Mouse (Mus musculus): Measurements from ENCODE around the gene Nedd9. TPM values are rescaled to one million over a fixed set of nuclear protein-coding genes. Genes with fewer than 3 reads are reported as not detected.
"Not testable (repeated sequence)": the region's sequence is repeated elsewhere in the genome, so short reads cannot be mapped to it uniquely, and the experiment has no call there.

Gene Nedd9
- polyA plus RNA-seq, 1 experiment from 2014 or later: 16.4 TPM

- H3K36me3 ChIP-seq: no peaks in the 10 kb centered on the region
- no peak for ATAC-seq (ENCODE audit: low FRiP score, low read depth)
- H3K27me3 ChIP-seq: no peaks in the 10 kb centered on the region
- no peaks in the 10 kb centered on the region for H3K9me3 ChIP-seq
- WGBS: 91% methylated on average over 5 of the region's 5 CpGs
- no peak overlapping the region for H3K4me3 ChIP-seq
- no peak overlapping the region for H3K27ac ChIP-seq (replicated peaks)
- H3K9ac ChIP-seq (replicated peaks): no peak overlapping the region
- H3K4me2 ChIP-seq (replicated peaks): no peak overlapping the region
- H3K4me1 ChIP-seq: 0 out of 2 replicates have a peak, but pooled peaks cover 5% of the 10 kb centered on the region
Measured at GRCm38 (mm10) chr13:41263304-41264006, 223.7 kb downstream of the Nedd9 start.

DNA sequence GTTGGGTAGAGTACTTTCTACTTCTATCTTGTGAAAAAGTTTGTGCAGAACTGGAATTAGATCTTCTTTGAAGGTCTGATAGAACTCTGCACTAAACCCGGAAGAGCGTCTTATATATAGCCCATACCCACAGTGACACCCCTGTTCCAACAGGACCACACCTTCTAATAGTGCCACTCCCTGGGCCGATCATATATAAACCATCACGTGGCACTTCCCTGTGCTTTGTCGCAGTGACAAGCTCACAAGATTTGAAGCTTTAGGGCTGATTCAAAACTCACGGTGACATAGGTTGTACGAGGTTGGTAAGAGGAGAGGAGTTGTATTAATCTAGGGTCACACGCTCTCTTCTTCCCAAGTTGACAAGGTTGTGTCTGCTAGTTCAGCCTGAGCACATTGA, 225.5 kb downstream of the Nedd9 start:
- ATAC-seq (ENCODE audit: low FRiP score, low read depth): not testable (repeated sequence)

More for the DNA sequence above, 225.5 kb downstream of the Nedd9 start:
- not testable (repeated sequence) for H3K4me2 ChIP-seq (replicated peaks); H3K9me3 ChIP-seq; H3K36me3 ChIP-seq; H3K4me1 ChIP-seq; H3K27ac ChIP-seq (replicated peaks); H3K27me3 ChIP-seq; H3K9ac ChIP-seq (replicated peaks); H3K4me3 ChIP-seq
- WGBS: 97% methylated on average over 8 of the region's 8 CpGs

Other genes with a start within 250 kb of the Nedd9 start
- gene Smim13, start 237.5 kb downstream of the Nedd9 start, polyA plus RNA-seq (2016; fragmentation: Nextera tagmentation; extraction: Ambion mirVana): 16.5 and 17.5 TPM in 2 replicates
- not detected in 2 replicates for gene Gm17364, start 213.4 kb downstream of the Nedd9 start, polyA plus RNA-seq (2016; fragmentation: Nextera tagmentation; extraction: Ambion mirVana)
- gene Tmem170b, start 118.5 kb upstream of the Nedd9 start, polyA plus RNA-seq (2016; fragmentation: Nextera tagmentation; extraction: Ambion mirVana): 26.6 and 29.4 TPM in 2 replicates